In the genomic region with DNA sequence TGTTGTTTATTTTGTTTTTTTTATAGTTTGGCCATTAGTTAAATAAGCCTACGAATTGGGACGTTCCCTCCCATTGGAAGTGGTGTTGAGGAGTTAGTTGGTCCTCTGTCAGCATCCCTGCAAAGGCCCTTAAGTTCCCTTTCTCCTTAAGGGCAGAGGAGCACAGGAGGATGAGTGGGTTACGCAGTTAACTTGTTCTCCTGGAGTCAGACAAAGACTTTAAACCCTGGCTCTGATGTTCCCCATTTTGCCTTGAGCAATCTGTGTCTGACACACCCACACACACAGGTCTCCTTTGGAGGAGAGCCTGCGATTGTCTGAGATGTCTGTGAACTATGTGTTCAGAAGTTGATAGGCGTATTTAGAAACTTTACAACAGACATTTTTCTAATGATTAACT, we compare ENCODE assay signal across 8 mouse cellular contexts. TPM values are rescaled to one million over a fixed set of nuclear protein-coding genes. Genes with fewer than 3 reads are reported as not detected.
A peak's percentile ranks its signal among the peaks of the same experiment; 100 is the strongest.
DNase-seq lines count a peak whose midpoint lies in the region; ATAC-seq and TF ChIP-seq lines count a peak whose summit lies in the region.

No protein-coding gene starts in this region.

- H3K4me3 ChIP-seq in spleen, adult 2 months (ENCODE audit: extremely low read depth, insufficient read depth, insufficient read length): peak overlapping the region; percentile 86
- H3K4me3 ChIP-seq in forebrain, embryonic 12.5 days (replicated peaks): peak overlapping the region; percentile 95
- peak overlapping the region; percentile 89 for H3K4me3 ChIP-seq in limb, embryonic 15.5 days
- H3K4me3 ChIP-seq in neural tube, embryonic 15.5 days (replicated peaks): peak overlapping the region; percentile 94

- peaks cover 15% of the 10 kb centered on the region for H3K36me3 ChIP-seq in spleen, adult 2 months (ENCODE audit: control insufficient read depth, insufficient read depth, low read length)
- no peaks in the 10 kb centered on the region for H3K36me3 ChIP-seq in forebrain, embryonic 12.5 days (replicated peaks)
- no peaks in the 10 kb centered on the region for H3K36me3 ChIP-seq in limb, embryonic 15.5 days
- no peaks in the 10 kb centered on the region for H3K36me3 ChIP-seq in neural tube, embryonic 15.5 days

- no peaks in the 10 kb centered on the region for H3K9me3 ChIP-seq in forebrain, embryonic 12.5 days
- no peaks in the 10 kb centered on the region for H3K9me3 ChIP-seq in limb, embryonic 15.5 days
- H3K9me3 ChIP-seq in neural tube, embryonic 15.5 days (replicated peaks): no peaks in the 10 kb centered on the region

- WGBS in spleen, adult 2 months: 13% methylated on average over 5 of the region's 5 CpGs
- 55% methylated on average over 5 of the region's 5 CpGs for WGBS in forebrain, embryonic 12.5 days
- WGBS in limb, embryonic 15.5 days: 33% methylated on average over 5 of the region's 5 CpGs
- WGBS in neural tube, embryonic 15.5 days: 25% methylated on average over 5 of the region's 5 CpGs

- no peak for DNase-seq in spleen, adult 2 months (ENCODE audit: low read depth in 1 of 2, low spot score in 2 of 2)
- no peak for DNase-seq in spleen, postnatal 4 days (ENCODE audit: low spot score in 2 of 2)
- no peak for DNase-seq in adrenal gland, postnatal 36 days
- DNase-seq in Muller cell, postnatal 12 days (ENCODE audit: inconsistent ontology term): no peak
- no peak for DNase-seq in gastrocnemius, postnatal 25 days

- no peaks in the 10 kb centered on the region for H3K27me3 ChIP-seq in spleen, adult 2 months (ENCODE audit: control insufficient read depth, insufficient read depth, low read length)
- peaks cover 11% of the 10 kb centered on the region; the same call in 1 of the 2 replicates for H3K27me3 ChIP-seq in forebrain, embryonic 12.5 days
- no peaks in the 10 kb centered on the region for H3K27me3 ChIP-seq in limb, embryonic 15.5 days
- 0 out of 2 replicates have a peak, but pooled peaks cover 2% of the 10 kb centered on the region for H3K27me3 ChIP-seq in neural tube, embryonic 15.5 days (replicated peaks)

- no peak for ATAC-seq in forebrain, embryonic 12.5 days (ENCODE audit: low FRiP score)
- ATAC-seq in limb, embryonic 15.5 days (ENCODE audit: insufficient number of reproducible peaks, low FRiP score, low TSS enrichment, low read depth): no peak
- ATAC-seq in neural tube, embryonic 15.5 days (ENCODE audit: low FRiP score): no peak

- no peak for TF ChIP-seq POLR2A in spleen, adult 2 months (IDR thresholded peaks at IDR 0.05; ENCODE audit: low read depth, low read length)

- peak overlapping the region; percentile 97 for H3K27ac ChIP-seq in spleen, adult 2 months (ENCODE audit: insufficient read depth, low read length)
- no peak overlapping the region for H3K27ac ChIP-seq in forebrain, embryonic 12.5 days
- 0 out of 2 replicates have a peak overlapping the region, but pooled peaks have one; percentile 74 for H3K27ac ChIP-seq in limb, embryonic 15.5 days
- no peak overlapping the region for H3K27ac ChIP-seq in neural tube, embryonic 15.5 days (replicated peaks)

- peaks cover 27% of the 10 kb centered on the region for H3K4me1 ChIP-seq in spleen, adult 2 months (ENCODE audit: control insufficient read depth, insufficient read depth, insufficient read length)
- H3K4me1 ChIP-seq in forebrain, embryonic 12.5 days: peaks cover 27% of the 10 kb centered on the region
- peaks cover 32% of the 10 kb centered on the region for H3K4me1 ChIP-seq in limb, embryonic 15.5 days
- H3K4me1 ChIP-seq in neural tube, embryonic 15.5 days: peaks cover 40% of the 10 kb centered on the region

- no peak overlapping the region for H3K9ac ChIP-seq in forebrain, embryonic 12.5 days
- no peak overlapping the region for H3K9ac ChIP-seq in limb, embryonic 15.5 days
- H3K9ac ChIP-seq in neural tube, embryonic 15.5 days (replicated peaks): peak overlapping the region; percentile 92

- H3K4me2 ChIP-seq in forebrain, embryonic 12.5 days: peak overlapping the region; percentile 87
- peak overlapping the region; percentile 78 for H3K4me2 ChIP-seq in limb, embryonic 15.5 days
- H3K4me2 ChIP-seq in neural tube, embryonic 15.5 days: peak overlapping the region; percentile 77

- TF ChIP-seq CTCF in spleen, adult 2 months (IDR thresholded peaks at IDR 0.05; ENCODE audit: extremely low read depth, insufficient read depth, insufficient read length, insufficient replicate concordance): no peak

RNA-seq across cellular contexts. Expression of a gene that starts 1.1 kb away (rescaled TPM):
- polyA plus RNA-seq in spleen, adult 2 months (2012; rRNA removed): 18.7 and 36.7 TPM in 2 replicates
- 27.9 and 31.9 TPM in 2 replicates for polyA plus RNA-seq in forebrain, embryonic 12.5 days (2016; fragmentation: Nextera tagmentation; extraction: Ambion mirVana)
- 56.6 and 67.3 TPM in 2 replicates for polyA plus RNA-seq in limb, embryonic 15.5 days (2015; fragmentation: Nextera tagmentation; extraction: Ambion mirVana)
- polyA plus RNA-seq in neural tube, embryonic 15.5 days (2015; fragmentation: Nextera tagmentation; extraction: Ambion mirVana): 106 and 112 TPM in 2 replicates
- total RNA-seq in adrenal gland, postnatal 36 days (2021): 10 to 100 TPM; 31.2 to 38.0 TPM
- total RNA-seq in gastrocnemius, postnatal 25 days (2021): 10 to 100 TPM; 50.5 to 71.4 TPM

RNA-seq across cellular contexts. Expression of a gene that starts 49.6 kb away (rescaled TPM):
- 19.6 and 21.2 TPM in 2 replicates for polyA plus RNA-seq in spleen, adult 2 months (2012; rRNA removed)
- 38.7 and 41.2 TPM in 2 replicates for polyA plus RNA-seq in forebrain, embryonic 12.5 days (2016; fragmentation: Nextera tagmentation; extraction: Ambion mirVana)
- 53.6 and 54.3 TPM in 2 replicates for polyA plus RNA-seq in limb, embryonic 15.5 days (2015; fragmentation: Nextera tagmentation; extraction: Ambion mirVana)
- polyA plus RNA-seq in neural tube, embryonic 15.5 days (2015; fragmentation: Nextera tagmentation; extraction: Ambion mirVana): 102 and 112 TPM in 2 replicates
- total RNA-seq in adrenal gland, postnatal 36 days (2021): 10 to 100 TPM; 54.7 to 60.2 TPM
- 10 to 100 TPM; 18.2 to 18.5 TPM for total RNA-seq in gastrocnemius, postnatal 25 days (2021)

Comparison
In these comparisons a context has a peak if more than half of its experiments do, and no peak if none do; other contexts are left out.
1. H3K27ac ChIP-seq: peak in spleen, adult 2 months (single experiment) and limb, embryonic 15.5 days (single experiment); none in forebrain, embryonic 12.5 days (single experiment) and neural tube, embryonic 15.5 days (single experiment).
2. Peak in every context shown above with its lines, with median percentiles within 50 percentile points of each other: H3K4me3 ChIP-seq and H3K4me2 ChIP-seq.